Mouse (Mus musculus) left cerebral cortex, postnatal 4 days (tissue): Measurements from ENCODE around the gene Gas6. TPM values are rescaled to one million over a fixed set of nuclear protein-coding genes. Genes with fewer than 3 reads are reported as not detected.

Source experiments
- DNase-seq: peaks from one replicate; pipeline ENCODE4 v3.0.0-alpha.2; 2022
- intact Hi-C: fragments of 180-260 bp; cut with DNase I; formaldehyde crosslinking; loops from one replicate; pipeline ENCODE4 v1.15.1; 2025
- total RNA-seq, 2 experiments: library from RNA; stranded (reverse); gene quantifications; 2 replicates each; pipeline ENCODE4 v1.2.3; 2021

Gene Gas6
- total RNA-seq, 2 experiments from 2014 or later: 81.2 to 85.8 TPM

DNA sequence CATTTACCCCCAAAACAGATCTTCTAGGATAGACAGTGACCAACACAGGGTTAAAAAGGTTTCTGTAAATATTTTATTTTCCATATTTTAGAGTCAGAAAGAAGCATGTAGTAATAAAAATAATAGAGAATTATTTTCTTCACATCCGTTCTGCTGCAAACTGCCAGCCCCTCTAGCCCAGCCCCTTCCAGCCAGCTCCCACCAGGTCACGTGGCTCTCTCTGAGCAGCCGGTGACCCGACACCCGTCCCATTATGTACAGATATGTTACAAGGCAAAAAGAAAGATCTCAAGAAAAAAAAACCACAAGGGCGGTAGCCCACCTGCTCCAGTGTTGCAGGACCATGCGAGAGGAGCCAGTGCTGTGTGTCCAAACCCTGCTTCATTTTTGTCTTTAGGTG is 29.0 kb downstream of the Gas6 start:
- no peak for DNase-seq
- intact Hi-C loops: no loop called here

DNA sequence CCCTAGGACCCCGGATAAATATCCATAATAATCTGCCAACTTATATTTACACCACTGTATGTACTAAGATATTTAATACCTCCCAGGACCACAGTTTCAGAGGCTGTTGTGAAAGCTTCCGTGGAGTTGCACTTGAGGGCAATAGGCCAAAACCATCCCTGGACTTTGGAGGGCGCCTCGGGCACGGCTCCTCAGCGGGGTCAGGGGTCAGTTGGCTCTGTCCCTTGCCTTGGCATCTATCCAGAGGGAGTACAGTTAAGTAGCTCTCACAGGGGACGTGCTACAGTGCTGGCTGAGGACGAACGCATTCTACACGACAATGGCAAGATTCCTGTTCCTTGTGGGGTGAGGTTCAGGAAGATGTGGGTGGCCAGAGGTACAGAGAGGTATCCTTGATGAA is 31.9 kb downstream of the Gas6 start:
- no peak for DNase-seq
- intact Hi-C loops: loop anchor here (2.0 kb wide), 1 partner anchor 52 kb away; no protein-coding TSS in a partner anchor

DNA sequence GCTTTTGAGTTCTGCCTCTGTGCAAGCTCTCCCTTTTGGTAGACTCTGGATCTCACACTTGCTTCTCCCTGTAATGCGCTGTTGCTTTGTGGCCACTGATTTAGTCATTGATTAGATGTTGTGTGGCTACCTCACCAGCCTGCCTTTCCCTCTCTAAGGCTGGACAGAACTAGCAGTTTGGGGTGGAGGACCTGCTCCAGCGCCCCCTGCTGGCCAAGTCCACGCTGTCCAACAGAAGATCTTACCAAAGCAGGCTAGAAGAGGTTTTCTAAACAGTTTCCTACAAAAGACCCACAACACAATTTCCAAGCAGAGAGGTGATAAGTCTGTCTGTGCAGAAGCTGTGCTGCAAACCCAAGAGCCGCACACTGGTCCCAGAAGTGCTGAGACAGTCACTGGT is 32.4 kb downstream of the Gas6 start:
- intact Hi-C loops: loop anchor here (2.0 kb wide), 1 partner anchor 51 kb away; no protein-coding TSS in a partner anchor

DNA sequence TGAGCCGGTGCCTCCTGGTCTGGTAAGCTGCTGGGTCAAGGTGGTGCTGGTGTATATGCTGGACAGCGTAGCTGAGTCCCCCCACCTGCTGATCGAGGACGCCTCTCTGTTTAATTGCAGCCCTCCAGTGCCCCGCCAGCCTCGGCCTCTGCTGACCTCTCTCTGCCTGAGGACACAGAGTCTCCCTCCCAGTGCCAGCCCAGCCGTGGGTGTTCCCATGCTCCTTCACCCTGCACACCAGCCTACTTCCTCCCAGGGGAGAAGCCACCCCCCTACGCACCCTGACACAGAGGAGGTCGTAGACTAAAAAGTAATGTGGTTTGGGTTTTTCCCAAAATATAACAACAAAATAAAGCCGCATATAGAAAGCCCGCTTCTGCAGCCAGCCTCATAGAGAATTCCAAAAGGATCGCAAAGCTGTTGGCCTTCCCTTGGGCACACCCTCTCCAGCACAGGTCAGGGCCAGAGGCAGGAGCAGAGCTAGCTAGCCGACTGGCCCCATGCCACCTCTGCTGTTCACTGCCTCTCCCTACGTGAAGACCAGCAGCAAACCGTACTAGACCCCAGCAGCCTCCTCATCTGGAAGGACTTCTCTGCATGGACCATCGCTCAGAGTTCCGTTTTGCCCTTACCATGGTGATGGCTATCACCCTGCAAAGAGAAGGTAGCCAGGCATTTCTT is 33.1 kb downstream of the Gas6 start:
- DNase-seq: no peak
- intact Hi-C loops: no loop called here

More for the DNA sequence above, 32.4 kb downstream of the Gas6 start:
- peak; percentile 81 for DNase-seq

DNA sequence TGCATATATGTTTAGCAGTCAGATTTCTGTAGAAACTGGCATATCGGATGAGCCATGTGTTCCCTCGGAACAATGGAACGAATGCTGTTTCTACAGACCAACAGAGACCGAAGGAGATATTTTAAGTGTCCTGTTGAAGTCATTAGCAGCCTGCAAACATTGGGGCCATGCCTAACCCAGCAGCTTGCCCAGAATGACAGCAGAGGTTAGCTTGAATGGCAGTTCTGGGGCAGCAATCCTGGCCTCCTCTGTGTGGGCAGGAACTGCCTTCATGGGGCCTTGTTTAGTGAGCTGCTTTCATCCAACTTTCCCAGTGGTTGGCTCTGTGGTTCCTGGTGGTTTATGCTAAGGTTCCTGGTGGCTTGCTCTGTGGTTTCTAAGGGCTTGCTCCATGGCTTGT is 34.9 kb downstream of the Gas6 start:
- no peak for DNase-seq
- intact Hi-C loops: no loop called here

DNA sequence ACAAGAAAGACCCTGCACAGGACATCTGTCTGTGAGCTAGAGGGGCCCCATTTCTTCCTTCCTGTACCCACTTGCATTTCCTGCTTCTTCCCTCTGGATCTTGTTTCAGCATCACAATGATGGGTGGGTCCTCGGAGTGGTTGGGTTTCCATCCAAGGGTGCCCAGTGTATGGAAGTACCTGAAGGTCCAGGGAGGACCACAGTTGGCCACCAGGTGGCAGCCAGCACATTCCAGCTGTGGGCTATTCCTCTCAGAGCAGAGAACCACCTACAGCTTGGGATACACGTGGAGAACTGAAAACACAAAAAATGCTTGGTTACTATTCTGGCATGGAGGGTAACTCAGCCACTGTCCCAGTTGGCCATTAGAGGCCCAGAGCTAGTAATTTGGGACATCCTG is 39.0 kb downstream of the Gas6 start:
- DNase-seq: peak; percentile 51

DNA sequence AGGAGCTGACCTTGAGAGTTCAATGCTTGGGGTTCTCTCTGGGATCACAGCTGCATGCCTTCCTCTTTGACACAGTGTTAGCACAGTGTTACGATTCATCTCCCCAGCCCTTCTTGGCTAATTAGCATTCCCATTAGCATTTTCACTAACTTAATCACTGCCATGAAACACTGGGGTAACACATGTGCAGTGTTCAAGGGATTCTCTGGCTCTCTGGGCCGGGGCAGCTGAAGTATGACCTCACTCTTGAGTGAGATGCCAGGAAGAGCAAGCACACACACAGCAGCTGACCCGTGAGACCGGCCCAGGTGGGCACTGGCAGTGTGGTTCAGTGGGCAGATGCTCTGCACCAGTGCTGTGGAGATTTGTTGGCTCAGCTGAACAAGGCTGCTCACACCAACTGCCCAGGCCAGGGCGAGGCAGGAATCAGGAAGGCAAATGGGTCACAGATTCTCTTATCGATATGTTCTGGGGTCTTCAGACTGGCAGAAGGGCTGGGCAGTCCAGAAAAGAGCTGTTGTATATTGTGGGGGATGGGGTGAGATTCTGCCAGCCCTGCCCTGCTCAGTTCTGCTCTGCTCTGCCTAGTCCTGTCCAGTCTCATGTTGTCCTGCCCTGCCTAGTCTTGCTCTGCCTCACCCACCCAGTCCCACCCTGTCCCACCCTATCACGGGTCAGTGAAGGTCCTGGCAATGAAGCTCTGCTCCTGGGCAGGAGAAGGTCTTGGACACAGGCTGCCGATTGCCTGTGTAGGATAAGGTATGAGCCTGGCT is 39.8 kb downstream of the Gas6 start:
- intact Hi-C loops: no loop called here
- DNase-seq: peak; percentile 44

More for the DNA sequence above, 39.0 kb downstream of the Gas6 start:
- intact Hi-C loops: no loop called here

DNA sequence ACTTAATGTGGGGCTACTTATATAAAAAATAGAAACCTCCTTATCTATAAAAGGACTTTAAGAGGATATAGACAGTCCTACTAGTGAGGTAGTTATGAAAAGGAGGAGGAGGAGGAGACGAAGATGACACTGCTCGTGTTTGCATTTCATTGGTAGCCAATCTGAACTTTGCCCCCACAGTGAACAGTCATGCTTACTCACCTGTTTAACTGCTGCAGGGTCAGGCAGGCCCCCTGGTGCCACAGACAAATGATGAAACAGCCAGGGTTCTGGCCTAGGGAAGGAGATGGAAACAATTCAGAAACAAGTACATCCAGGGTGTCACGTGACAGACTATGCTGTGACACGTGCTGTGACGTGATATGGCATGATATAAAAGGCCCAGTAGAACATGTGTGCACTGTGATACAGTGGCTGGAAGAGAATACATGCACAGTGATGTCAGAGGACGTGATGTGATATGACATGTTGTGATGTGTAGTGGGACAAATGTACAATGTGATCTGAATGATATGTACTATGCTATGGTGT is 42.5 kb downstream of the Gas6 start:
- DNase-seq: no peak
- intact Hi-C loops: no loop called here

DNA sequence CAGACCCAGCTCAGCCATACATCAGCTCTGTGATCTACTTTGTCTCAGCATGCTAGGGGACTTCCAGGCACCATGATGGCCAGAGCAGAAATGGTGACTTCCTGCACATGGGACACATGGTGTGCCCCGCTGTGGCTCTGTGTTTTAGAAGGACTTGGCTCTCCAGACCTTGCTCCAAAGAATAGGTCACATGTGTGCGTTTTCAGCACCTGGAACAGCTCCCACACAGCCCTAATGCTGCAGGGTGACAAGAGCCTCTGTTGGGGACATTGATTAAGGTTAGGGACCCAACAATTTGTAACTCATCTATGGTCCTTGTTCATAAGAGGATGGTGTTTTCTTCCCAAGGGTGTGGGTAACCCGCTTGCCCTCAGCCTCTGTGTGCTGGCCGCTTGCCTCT is 46.1 kb downstream of the Gas6 start:
- DNase-seq: no peak
- intact Hi-C loops: no loop called here

DNA sequence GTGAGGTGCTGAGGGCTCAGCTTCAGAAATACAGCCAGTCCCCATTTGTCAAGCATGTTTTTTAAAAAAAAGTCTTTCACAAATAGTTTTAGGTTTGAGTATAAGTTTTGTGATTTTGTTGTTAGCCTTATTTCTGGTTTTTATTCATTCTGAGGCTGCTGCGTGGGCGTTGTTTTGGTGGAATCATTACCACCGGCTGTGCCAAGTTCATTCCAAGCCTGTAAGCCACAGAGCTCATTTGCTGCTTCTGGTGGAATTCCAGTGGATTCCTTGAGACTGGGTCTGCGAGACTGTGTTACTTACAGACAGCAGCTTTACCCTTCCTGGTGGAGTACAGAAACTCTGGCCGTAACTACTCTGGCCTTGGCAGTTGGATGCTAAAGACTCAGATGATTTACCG is 47.8 kb downstream of the Gas6 start:
- no peak for DNase-seq
- intact Hi-C loops: no loop called here

DNA sequence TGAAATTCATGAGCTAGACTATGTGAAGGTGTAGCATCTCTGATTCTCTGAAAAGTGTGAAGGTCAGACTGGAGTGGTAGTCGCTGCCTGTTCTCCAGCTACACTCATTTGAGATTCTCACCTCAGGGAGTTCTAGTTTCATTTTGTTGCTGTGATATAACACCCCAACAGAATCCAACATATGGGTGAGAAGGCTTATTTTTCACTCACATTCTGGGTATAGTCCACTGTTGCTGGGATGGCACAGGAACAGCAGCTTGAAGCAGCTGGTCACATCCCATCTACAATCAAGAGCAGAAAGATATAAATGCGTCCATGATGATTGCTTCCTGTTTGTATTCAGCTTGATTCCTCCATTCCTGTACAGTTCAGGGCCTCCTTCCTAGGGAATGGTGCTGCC is 52.1 kb downstream of the Gas6 start:
- no peak for DNase-seq
- intact Hi-C loops: no loop called here

DNA sequence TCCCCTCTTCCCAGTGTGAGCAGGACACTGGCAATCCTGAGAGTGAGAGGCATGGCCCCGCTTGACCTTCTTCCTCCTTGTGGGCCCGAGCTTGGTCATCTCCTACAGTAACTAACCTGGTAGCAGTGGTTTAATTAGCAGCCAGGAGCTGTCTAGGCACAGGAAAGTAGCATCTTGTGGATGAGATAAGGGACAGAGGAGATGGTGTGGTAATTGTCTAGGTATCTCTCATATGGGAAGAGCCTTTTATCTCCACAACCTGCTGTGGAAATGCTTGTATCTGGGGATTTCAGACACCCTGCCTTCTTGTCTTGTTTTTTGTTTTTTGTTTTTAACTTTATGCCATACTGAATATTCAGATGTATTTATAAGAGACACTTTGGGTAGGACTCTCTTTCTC is 56.8 kb downstream of the Gas6 start:
- intact Hi-C loops: no loop called here
- no peak for DNase-seq

DNA sequence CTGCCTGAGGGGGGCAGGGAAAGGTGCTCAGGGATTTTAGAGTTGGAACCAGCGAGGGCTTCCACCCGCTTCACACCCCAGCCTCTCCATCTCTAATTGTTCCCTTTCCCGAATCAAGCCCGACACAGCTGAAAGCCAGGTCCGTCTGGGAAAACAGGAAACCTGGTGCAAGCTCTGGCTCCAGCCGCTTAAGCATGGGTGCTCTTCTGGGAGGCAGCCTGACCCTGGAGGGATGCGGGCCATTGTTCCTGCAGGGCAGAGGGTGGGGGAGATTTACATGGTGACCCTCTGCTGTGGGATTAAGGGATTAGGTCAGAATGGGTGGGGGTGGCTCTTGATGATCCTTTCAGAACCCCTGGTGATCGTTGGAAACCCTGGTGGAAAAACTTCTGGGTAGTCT is 58.2 kb downstream of the Gas6 start:
- DNase-seq: no peak
- intact Hi-C loops: no loop called here

DNA sequence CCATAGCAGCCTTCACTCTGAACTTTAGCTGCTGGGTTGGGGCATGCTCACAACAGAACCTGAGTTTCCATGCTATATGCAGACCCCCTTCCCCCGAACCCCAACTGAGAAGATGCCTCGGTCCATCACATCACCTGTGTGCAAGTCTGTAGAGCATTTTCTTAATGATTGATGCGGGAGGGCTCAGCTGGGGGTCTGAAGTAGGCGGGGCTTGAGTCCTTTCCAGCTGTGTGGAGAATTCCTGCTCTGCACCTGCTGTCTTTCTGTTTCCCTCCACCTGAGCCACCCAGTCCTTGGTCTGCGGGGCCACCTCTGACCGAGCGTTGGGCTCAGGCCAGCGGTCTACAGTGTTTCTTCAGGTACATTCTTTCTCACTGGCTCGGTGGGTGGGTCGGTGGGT is 59.4 kb downstream of the Gas6 start, which contains the start of gene Tmem255b:
Tmem255b (plus strand) TSS at position 301 of the 400 bp plus-strand sequence.
- intact Hi-C loops: no loop called here

DNA sequence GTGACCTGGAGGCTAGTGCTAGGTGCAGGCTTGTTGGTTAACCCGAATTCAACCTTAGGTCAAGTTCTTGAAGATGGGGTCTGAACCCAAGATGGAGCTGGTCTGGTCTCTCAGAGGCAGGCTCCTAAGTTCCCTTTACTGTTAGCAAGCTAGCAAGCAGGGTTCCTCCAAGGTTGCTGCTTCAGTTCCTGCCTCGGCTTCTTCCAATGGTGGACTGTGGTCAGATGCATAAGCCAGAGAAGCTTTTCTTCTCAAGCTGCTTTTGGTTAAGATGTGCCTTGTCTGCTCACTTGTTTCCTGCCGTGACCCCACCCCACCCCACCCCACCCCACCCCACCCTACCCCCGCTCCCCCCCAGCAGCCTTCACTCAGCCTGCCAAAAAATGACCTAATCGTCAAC is 61.2 kb downstream of the Gas6 start:
- DNase-seq: no peak
- intact Hi-C loops: no loop called here

More for the DNA sequence above, 59.4 kb downstream of the Gas6 start, which contains the start of gene Tmem255b:
- no peak for DNase-seq

DNA sequence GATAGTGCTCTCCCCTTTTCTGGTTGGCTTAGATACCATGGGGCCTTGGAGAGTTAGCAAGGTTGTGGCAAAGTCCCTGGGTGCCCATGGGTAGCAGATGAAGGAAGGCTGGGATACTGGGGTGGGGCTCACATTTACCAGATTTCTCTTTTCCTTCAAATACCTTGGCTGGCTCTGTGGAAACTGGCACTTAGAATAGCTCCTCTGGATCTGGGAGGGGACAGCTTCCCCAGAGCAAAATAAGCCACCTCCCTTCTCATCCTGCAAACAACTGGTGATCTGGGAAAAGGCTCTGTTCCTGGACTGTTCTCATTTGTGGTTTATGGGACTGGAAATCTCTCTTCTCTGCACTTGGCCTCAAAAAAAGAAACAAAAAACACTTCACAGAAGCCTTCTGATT is 63.4 kb downstream of the Gas6 start:
- intact Hi-C loops: no loop called here
- DNase-seq: no peak

DNA sequence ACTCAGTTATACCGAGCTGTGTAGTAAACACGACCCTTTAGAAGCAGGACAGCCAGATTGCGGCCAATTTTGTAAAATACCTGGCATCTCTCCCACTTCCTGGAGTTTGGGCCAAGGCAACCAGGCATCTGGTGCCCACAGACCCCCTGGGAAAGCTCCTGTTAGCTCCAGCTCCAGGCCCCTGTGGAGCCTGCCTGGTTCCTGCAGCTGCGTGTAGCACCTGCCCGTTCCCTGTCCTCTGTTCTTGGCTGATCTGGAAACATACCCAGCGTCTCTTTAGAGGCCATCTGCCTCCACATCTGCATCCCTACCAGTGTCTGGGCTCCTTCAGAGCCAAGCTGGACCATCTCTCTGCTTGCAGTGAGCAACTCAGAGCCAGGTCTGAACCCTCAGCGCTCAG is 63.9 kb downstream of the Gas6 start:
- peak; percentile 77 for DNase-seq
- intact Hi-C loops: no loop called here

DNA sequence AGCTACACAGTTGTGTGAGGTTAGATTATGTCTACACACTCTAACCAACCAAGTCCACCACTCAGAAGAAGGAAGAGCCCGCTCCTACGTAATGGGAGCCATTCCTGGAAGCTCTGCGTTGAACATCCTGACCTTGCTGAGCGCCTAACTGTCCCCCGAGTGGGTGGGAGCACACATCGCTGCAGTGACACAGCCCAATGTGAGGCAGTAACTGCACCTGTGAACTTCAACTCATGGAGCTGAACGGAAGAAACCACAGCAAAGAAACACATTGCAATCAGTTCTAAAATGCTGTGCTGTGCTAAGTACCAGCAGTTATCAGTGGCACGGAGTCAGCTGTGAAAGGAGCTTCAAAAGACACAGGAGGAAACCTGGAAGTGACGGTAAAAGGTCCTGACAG is 66.1 kb downstream of the Gas6 start:
- intact Hi-C loops: loop anchor here (5.0 kb wide), 1 partner anchor 104 kb away; no protein-coding TSS in a partner anchor
- no peak for DNase-seq

DNA sequence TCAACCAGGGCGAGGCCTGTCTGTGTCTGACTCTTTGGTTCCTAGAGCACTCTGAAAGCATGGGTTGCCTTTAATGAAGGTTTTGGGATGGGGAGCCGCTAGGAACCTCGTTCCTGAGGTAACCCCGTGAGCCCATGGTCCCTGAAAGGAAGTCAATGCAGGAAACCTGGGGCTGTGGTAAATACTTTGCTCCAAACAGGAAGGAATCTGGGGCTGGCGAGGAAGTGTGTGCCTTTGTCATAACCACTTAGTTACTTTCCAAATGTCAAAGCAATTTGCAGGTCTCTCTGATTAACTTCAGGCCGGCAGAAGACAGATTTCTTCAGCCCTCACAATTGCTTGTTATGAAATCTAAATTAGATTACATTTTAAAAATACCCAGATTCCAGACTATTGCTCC is 66.9 kb downstream of the Gas6 start:
- intact Hi-C loops: loop anchor here (5.0 kb wide), 1 partner anchor 105 kb away; no protein-coding TSS in a partner anchor
- no peak for DNase-seq

DNA sequence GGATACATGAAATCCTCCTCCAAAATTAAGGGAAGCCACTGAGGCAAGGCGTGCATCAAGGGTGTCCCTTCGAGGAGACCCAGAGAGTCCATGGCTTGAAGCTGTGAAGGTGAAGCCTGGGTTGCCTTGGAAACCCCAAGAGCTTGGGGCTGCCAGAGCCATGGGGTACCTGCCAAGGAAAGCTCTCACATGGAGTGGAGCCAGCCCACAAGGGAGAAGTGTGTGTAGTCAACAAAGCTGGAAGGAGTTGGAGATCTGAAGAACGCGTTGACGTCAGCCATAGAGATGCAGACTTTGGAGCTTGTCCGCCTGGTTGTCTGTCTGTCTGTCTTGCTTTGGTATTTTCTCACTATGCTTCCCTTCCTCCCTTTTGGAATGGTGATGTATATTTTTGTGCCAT is 73.3 kb downstream of the Gas6 start:
- intact Hi-C loops: no loop called here
- peak; percentile 13 for DNase-seq

DNA sequence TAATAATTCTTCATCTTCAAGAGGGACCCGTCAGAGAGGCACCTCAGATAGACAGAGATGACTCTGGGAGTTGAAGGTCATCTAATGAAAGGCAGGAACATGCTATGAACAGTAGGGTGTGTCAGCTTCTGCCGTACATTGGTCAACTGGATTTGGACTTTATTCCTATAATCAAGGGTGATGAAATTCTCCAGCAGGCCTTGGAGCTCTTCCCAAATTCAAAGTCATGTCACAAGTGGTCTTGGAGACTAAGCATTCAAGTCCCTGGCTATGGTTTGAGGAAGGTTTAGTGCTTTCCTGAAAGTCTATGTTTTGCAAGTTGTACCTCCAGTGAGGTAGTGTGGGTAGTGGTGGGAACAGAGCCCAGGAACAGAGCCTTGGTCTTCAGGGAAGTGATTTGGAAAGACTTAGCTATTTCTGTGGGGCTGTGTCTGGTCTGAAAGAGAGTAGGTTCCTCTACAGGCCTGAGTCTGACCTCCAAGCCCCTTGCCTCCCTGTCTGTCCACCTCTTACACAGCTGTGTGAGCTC is 75.1 kb downstream of the Gas6 start:
- intact Hi-C loops: no loop called here
- DNase-seq: no peak

DNA sequence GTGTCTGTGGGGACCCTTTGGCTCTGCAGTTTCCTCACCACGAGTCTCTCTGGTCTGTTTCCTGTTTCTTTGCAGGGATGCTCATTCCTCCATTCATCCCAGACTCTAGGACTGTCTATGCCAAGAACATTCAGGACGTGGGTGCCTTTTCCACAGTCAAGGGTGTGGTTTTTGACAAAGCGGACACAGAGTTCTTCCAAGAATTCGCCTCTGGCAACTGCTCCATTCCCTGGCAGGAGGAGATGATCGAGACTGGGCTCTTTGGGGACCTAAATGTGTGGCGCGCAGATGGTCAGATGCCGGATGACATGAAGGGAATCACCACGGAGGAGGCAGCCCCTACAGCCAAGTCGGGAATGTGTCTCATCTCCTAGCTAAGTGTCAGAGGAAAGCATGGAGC is 78.4 kb downstream of the Gas6 start:
- intact Hi-C loops: no loop called here
- DNase-seq: peak; percentile 36
